Mouse (Mus musculus) thymus, postnatal 14 days (tissue): ENCODE data around the gene Gm379.

Source experiments
- DNase-seq: peaks from one replicate; pipeline ENCODE4 v3.0.0; 2021

The Gm379 gene

DNA sequence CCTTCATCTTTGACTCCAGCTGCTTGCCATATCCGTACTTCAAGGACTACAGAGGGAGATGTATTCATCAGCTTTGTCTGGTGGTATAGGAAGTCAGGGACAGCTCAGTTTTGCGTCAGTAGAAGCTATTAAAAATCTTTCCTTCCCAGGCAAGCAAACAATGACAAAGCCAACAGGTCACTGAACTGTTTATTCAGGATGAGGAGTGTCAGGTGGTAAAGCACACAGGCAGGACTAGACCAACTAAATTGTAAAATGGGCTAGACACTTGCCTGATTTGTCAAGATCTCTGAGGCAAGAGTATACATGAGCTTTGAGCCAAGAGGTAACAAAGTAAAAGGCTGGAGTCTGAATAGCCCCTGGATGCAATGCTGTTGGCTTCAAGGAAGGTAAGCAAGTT, at the start of gene Gm379:
Gm379 (minus strand) TSS at position 7 of the 400 bp plus-strand sequence.
- DNase-seq = no peak

DNA sequence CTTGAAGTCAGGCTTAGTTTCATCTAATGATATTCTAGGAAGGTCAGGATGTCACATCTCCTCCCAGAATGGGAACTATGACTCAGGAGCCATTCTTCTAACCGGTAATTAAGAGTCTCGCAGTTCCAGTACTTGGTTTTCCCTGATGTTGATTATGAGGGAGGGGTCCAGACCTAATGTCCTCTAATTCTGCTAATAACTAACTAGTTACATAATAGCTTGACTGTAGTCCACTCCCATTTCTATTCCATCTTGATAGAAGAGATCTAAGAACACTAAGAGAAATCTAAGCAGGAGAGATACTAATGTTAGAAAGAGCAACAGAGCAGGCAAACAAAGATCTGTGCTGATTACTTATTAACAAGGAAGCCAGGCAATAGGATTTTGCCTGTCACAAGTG, 39.6 kb upstream of the Gm379 start:
- no peak for DNase-seq

DNA sequence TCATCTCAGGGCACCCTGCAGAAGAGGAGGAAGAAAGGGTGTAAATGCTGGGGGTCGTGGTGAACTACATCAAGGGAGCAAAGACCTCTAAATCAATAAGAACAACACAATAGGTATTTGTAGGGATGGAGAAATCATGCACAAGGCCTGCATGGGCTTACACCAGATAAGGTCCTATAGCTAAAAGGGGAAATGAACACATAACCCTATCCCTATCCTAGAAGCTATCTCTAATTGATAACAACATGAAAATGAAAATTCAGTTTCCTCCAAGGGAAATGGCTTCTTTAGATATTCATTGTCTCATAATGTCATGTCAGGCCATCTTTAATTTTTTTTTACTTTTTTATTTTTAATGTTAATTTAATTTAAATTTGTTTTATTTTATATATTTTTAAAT, 4.2 kb upstream of the Gm379 start:
- DNase-seq = no peak

DNA sequence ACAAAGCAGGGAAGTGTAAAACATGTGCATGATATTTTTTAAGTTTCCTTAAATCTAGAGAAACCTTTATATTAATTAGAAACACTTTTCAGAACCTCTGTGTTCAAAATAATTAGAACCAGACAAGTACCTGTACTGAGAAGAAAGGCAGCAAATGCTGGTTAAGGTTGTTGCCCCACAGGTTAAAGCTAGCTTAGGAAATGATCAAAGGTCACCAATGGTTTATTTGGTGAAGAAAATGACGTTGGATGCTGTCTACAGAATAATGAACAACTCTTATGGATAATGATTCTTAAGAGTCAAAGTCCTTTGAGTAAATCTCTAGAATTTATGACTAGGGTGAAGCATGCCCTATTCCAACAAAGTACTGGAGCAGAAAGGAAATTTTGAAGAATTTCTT, 42.7 kb downstream of the Gm379 start:
- no peak for DNase-seq

DNA sequence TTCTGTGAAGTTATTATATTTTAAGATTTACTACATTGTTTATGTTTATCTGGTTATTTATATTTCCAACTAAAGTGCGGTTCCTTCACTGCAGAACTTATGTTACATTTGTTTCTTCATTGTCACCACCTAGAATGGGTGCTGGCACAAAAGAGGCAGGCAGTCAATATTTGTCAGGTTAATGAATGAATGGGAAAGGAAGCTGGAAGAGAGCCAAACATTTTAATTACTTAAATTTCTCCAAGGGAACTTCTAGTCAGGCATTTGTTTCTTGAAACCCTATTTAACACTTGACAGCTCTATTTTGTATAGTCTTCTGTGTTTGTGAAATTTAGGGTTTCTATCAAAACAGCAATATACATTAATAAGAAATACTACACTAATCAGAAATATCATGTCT, 43.8 kb downstream of the Gm379 start:
- no peak for DNase-seq
